Mouse (Mus musculus) heart, adult 2 months (tissue): ENCODE results near the gene Zc2hc1c. TPM values are rescaled to one million over a fixed set of nuclear protein-coding genes. Genes with fewer than 3 reads are reported as not detected.

ENCODE experiments used
- DNase-seq, 2 experiments: peaks; one replicate each; pipeline ENCODE4 v3.0.0; 2021
- H3K27ac ChIP-seq: fragments of 200-600 bp; 2 replicates; pipeline ENCODE4 v1.8.1; 2022
- H3K27me3 ChIP-seq: fragments of 200-500 bp; 2 replicates; pipeline ENCODE4 v1.6.1; 2012; ENCODE audit warnings: mild to moderate bottlenecking, low read length, inconsistent platforms, mixed read lengths; ENCODE audit not compliant: control insufficient read depth, insufficient read depth
- H3K36me3 ChIP-seq: fragments of 200-500 bp; 2 replicates; pipeline ENCODE4 v1.6.1; 2012; ENCODE audit warnings: low read length, inconsistent platforms; ENCODE audit not compliant: control insufficient read depth, insufficient read depth
- H3K4me1 ChIP-seq: fragments of 200-500 bp; 2 replicates; pipeline ENCODE4 v1.6.1; 2011; ENCODE audit warnings: low read length; ENCODE audit not compliant: control insufficient read depth, insufficient read depth
- H3K4me3 ChIP-seq: fragments of 200-600 bp; 2 replicates; pipeline ENCODE4 v1.8.1; 2022
- H3K79me2 ChIP-seq: fragments of 200-500 bp; replicated peaks from 2 replicates; pipeline ENCODE4 v1.6.1; 2012; ENCODE audit warnings: mild to moderate bottlenecking, inconsistent platforms, low read length, moderate library complexity, mixed read lengths; ENCODE audit not compliant: control insufficient read depth, insufficient read depth
- H3K9ac ChIP-seq: fragments of 200-500 bp; 2 replicates; pipeline ENCODE4 v1.6.1; 2012; ENCODE audit warnings: low read depth, mild to moderate bottlenecking, control low read depth, inconsistent platforms, low read length, mixed read lengths
- CTCF ChIP-seq: fragments of 200-600 bp; IDR thresholded peaks from 2 replicates; pipeline ENCODE4 v1.8.1; 2022; ENCODE audit warnings: antibody characterized with exemption, mild to moderate bottlenecking, moderate library complexity
- EP300 ChIP-seq: fragments of 200-500 bp; IDR thresholded peaks from 2 replicates; pipeline ENCODE4 v1.6.1; 2011; ENCODE audit warnings: low read depth, low read length, control low read depth; ENCODE audit not compliant: insufficient read depth
- POLR2A ChIP-seq: fragments of 200-500 bp; IDR thresholded peaks from 2 replicates; pipeline ENCODE4 v1.6.1; 2011; ENCODE audit warnings: mild to moderate bottlenecking, low read depth, low read length, control low read depth; ENCODE audit not compliant: insufficient read depth
- WGBS: fragments of 180-500 bp; shearing (Covaris S2); methylation state at CpG from one replicate; pipeline ENCODE4 v1.1.7; 2018; 5-methylcytosine and 5-hydroxymethylcytosine counted together
- intact Hi-C: fragments of 180-260 bp; cut with DNase I; formaldehyde crosslinking; loops from one replicate; pipeline ENCODE4 v1.15.1; 2025
- polyA plus RNA-seq: library from polyadenylated mRNA; depleted of rRNA; stranded (reverse); fragments of >200 nt; gene quantifications from 2 replicates; pipeline ENCODE4 v1.2.3, GENCODE M21; 2012
- total RNA-seq, 2 experiments: library from RNA; stranded (reverse); gene quantifications; 2 replicates each; pipeline ENCODE4 v1.2.3; 2021

Zc2hc1c gene
- total and polyA plus RNA-seq, 3 experiments: 1.0 to 2.6 (median 2.2) TPM

GRCm38 (mm10) chr12:85305247-85305892 lies 17.0 kb downstream of the Zc2hc1c start:
- peak overlapping the region; percentile 26; the same call in 1 of the 2 replicates for H3K4me3 ChIP-seq
- intact Hi-C loops: loop anchor here (1.0 kb wide), 3 partner anchors 12 to 162 kb away; no protein-coding TSS in a partner anchor
- peak overlapping the region; percentile 59 for H3K9ac ChIP-seq
- H3K4me1 ChIP-seq: peaks cover 3% of the 10 kb centered on the region
- H3K27ac ChIP-seq: peak overlapping the region; percentile 71
- 27% methylated on average over 16 of the region's 16 CpGs for WGBS
- no peaks in the 10 kb centered on the region for H3K27me3 ChIP-seq
- TF ChIP-seq EP300 (peak; percentile 93), CTCF (peak; percentile 100; the same call in 1 of the 2 replicates), POLR2A (no peak)
- no peaks in the 10 kb centered on the region for H3K79me2 ChIP-seq
- peaks cover 5% of the 10 kb centered on the region; the same call in 1 of the 2 replicates for H3K36me3 ChIP-seq
- DNase-seq: peak; percentile 86 to 87

- no peaks in the 10 kb centered on the region for H3K27me3 ChIP-seq
- peak overlapping the region; percentile 41 for H3K27ac ChIP-seq
- intact Hi-C loops: no loop called here
- no peak overlapping the region for H3K4me3 ChIP-seq
- H3K79me2 ChIP-seq: no peaks in the 10 kb centered on the region
- no peak overlapping the region for H3K9ac ChIP-seq
- peaks cover 5% of the 10 kb centered on the region; the same call in 1 of the 2 replicates for H3K36me3 ChIP-seq
- H3K4me1 ChIP-seq: peaks cover 3% of the 10 kb centered on the region
- TF ChIP-seq EP300: no peak
- TF ChIP-seq POLR2A: no peak
- TF ChIP-seq CTCF: no peak
- peak in 1 of 2 experiments; percentile 39 for DNase-seq
- 44% methylated on average over 3 of the region's 3 CpGs for WGBS
These were observed 20.3 kb downstream of the Zc2hc1c start for GRCm38 (mm10) chr12:85308651-85309050.

- TF ChIP-seq EP300 (no peak), POLR2A (no peak), CTCF (no peak)
- 80% methylated on average over 7 of the region's 7 CpGs for WGBS
- no peak for DNase-seq
- H3K36me3 ChIP-seq: peaks cover 7% of the 10 kb centered on the region
- H3K79me2 ChIP-seq: no peaks in the 10 kb centered on the region
- H3K27ac ChIP-seq: no peak overlapping the region
- H3K4me3 ChIP-seq: no peak overlapping the region
- intact Hi-C loops: no loop called here
- H3K9ac ChIP-seq: no peak overlapping the region
- no peaks in the 10 kb centered on the region for H3K27me3 ChIP-seq
- H3K4me1 ChIP-seq: no peaks in the 10 kb centered on the region
These were observed 41.8 kb downstream of the Zc2hc1c start for GRCm38 (mm10) chr12:85330153-85330552.

GRCm38 (mm10) chr12:85337567-85338311 lies 49.3 kb downstream of the Zc2hc1c start:
- H3K9ac ChIP-seq: no peak overlapping the region

GRCm38 (mm10) chr12:85338815-85339214 lies 50.4 kb downstream of the Zc2hc1c start:
- 2% methylated on average over 42 of the region's 42 CpGs for WGBS
- TF ChIP-seq POLR2A: no peak
- no peak for TF ChIP-seq EP300
- no peak for TF ChIP-seq CTCF
- H3K36me3 ChIP-seq: peaks cover 22% of the 10 kb centered on the region
- intact Hi-C loops: no loop called here
- H3K79me2 ChIP-seq: no peaks in the 10 kb centered on the region
- DNase-seq: no peak
- H3K4me1 ChIP-seq: peaks cover 3% of the 10 kb centered on the region
- no peaks in the 10 kb centered on the region for H3K27me3 ChIP-seq
- peak overlapping the region; percentile 80 for H3K4me3 ChIP-seq
- H3K9ac ChIP-seq: peak overlapping the region; percentile 90
- peak overlapping the region; percentile 92 for H3K27ac ChIP-seq

More at GRCm38 (mm10) chr12:85337567-85338311, 49.3 kb downstream of the Zc2hc1c start:
- no peak for TF ChIP-seq POLR2A
- DNase-seq: no peak
- Histone ChIP-seq H3K27me3 (no peaks in the 10 kb centered on the region), H3K4me1 (peaks cover 3% of the 10 kb centered on the region), H3K27ac (no peak overlapping the region), H3K36me3 (peaks cover 22% of the 10 kb centered on the region), H3K4me3 (no peak overlapping the region; the same call in 1 of the 2 replicates), H3K79me2 (no peaks in the 10 kb centered on the region)
- intact Hi-C loops: no loop called here
- WGBS: 53% methylated on average over 6 of the region's 6 CpGs
